ENCODE assay signal across 7 mouse cellular contexts in the genomic region with DNA sequence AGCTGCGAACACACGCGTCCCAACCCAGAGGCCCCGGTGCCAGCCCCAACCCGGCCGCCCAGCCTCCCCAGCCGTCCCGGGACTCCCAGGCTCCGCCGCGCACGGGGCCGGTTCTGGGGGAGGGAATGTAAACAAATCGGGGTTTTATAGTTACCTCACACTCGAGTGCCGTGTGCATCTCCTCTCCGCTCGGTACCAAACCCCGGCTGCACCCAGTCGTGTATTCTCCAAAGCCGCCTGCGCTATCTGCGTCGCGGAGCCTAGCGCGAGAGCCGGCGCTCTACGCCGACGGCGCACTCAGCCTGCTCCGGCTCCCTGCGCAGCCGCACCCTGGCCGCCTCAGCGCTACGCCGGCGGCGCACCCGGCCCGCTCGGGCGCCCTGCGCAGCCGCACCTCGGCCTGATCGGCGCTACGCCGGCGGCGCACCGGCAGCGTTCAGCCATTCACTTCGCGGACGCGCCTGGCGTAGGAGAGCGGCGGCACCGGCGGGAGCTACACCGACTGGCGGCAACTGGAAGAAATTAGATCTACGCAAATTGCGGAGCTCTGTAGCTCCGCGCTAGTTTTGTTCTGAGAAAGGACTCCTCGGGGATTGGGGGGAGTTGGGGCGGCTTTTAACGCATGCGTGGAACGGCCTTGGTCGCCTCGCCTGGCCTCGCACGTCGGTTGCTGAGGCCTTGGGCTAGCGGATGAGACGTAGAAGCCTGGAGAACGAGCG. TPM values are rescaled to one million over a fixed set of nuclear protein-coding genes. Genes with fewer than 3 reads are reported as not detected.
DNase-seq lines count a peak whose midpoint lies in the region; ATAC-seq and TF ChIP-seq lines count a peak whose summit lies in the region.

No protein-coding gene starts in this region.

- peak overlapping the region; percentile 61 for H3K4me2 ChIP-seq in embryonic facial prominence, embryonic 12.5 days (replicated peaks)
- H3K4me2 ChIP-seq in limb, embryonic 13.5 days (replicated peaks) = peak overlapping the region; percentile 73
- H3K4me2 ChIP-seq in midbrain, embryonic 16.5 days (ENCODE audit: low read length) = peak overlapping the region; percentile 72

- peak overlapping the region; percentile 90 for H3K4me3 ChIP-seq in embryonic facial prominence, embryonic 12.5 days
- peak overlapping the region; percentile 62 for H3K4me3 ChIP-seq in heart, adult 2 months
- peak overlapping the region; percentile 92 for H3K4me3 ChIP-seq in limb, embryonic 13.5 days
- peak overlapping the region; percentile 87 for H3K4me3 ChIP-seq in midbrain, embryonic 16.5 days (ENCODE audit: low read depth, low read length)

- peaks cover 25% of the 10 kb centered on the region for H3K4me1 ChIP-seq in embryonic facial prominence, embryonic 12.5 days
- peaks cover 1% of the 10 kb centered on the region; the same call in 1 of the 2 replicates for H3K4me1 ChIP-seq in heart, adult 2 months (ENCODE audit: control insufficient read depth, insufficient read depth, low read length)
- H3K4me1 ChIP-seq in limb, embryonic 13.5 days = peaks cover 28% of the 10 kb centered on the region
- H3K4me1 ChIP-seq in midbrain, embryonic 16.5 days (ENCODE audit: control insufficient read depth, insufficient read depth, low read length) = peaks cover 26% of the 10 kb centered on the region

- intact Hi-C loops in heart, adult 2 months (cut with DNase I) = loop anchor here (5.0 kb wide), 2 partner anchors 54 to 69 kb away; no protein-coding TSS in a partner anchor

- H3K79me2 ChIP-seq in heart, adult 2 months (replicated peaks; ENCODE audit: control insufficient read depth, insufficient read depth, low read length) = no peaks in the 10 kb centered on the region

- peak; percentile 31 for TF ChIP-seq CTCF in heart, adult 2 months (IDR thresholded peaks at IDR 0.05)

- no peaks in the 10 kb centered on the region for H3K36me3 ChIP-seq in embryonic facial prominence, embryonic 12.5 days
- H3K36me3 ChIP-seq in heart, adult 2 months (ENCODE audit: control insufficient read depth, insufficient read depth, low read length) = peaks cover 9% of the 10 kb centered on the region
- no peaks in the 10 kb centered on the region for H3K36me3 ChIP-seq in limb, embryonic 13.5 days
- H3K36me3 ChIP-seq in midbrain, embryonic 16.5 days (ENCODE audit: control insufficient read depth, insufficient read depth, low read length) = no peaks in the 10 kb centered on the region

- no peaks in the 10 kb centered on the region for H3K27me3 ChIP-seq in embryonic facial prominence, embryonic 12.5 days
- H3K27me3 ChIP-seq in heart, adult 2 months (ENCODE audit: control insufficient read depth, insufficient read depth, low read length) = no peaks in the 10 kb centered on the region
- H3K27me3 ChIP-seq in limb, embryonic 13.5 days = no peaks in the 10 kb centered on the region
- H3K27me3 ChIP-seq in midbrain, embryonic 16.5 days (ENCODE audit: control insufficient read depth, insufficient read depth, low read depth, low read length) = no peaks in the 10 kb centered on the region

- under 1% methylated on average over 86 of the region's 86 CpGs for WGBS in embryonic facial prominence, embryonic 12.5 days
- under 1% methylated on average over 86 of the region's 86 CpGs for WGBS in heart, adult 2 months
- WGBS in limb, embryonic 13.5 days = under 1% methylated on average over 86 of the region's 86 CpGs
- WGBS in midbrain, embryonic 16.5 days = under 1% methylated on average over 84 of the region's 86 CpGs

- peak; percentile 97 for DNase-seq in adrenal gland, postnatal 25 days
- peak; percentile 99 for DNase-seq in heart, adult 2 months
- DNase-seq in kidney, adult 8-10 months = peak; percentile 93 to 98
- peak; percentile 94 to 96 for DNase-seq in spleen, postnatal 10 days (ENCODE audit: low spot score in 2 of 2)

- peak overlapping the region; percentile 100 for H3K27ac ChIP-seq in embryonic facial prominence, embryonic 12.5 days
- peak overlapping the region; percentile 98 for H3K27ac ChIP-seq in heart, adult 2 months
- H3K27ac ChIP-seq in limb, embryonic 13.5 days = peak overlapping the region; percentile 100
- peak overlapping the region; percentile 99 for H3K27ac ChIP-seq in midbrain, embryonic 16.5 days (ENCODE audit: low read length)

- TF ChIP-seq POLR2A in heart, adult 2 months (IDR thresholded peaks at IDR 0.05; ENCODE audit: insufficient read depth, low read depth, low read length) = peak; percentile 92

- TF ChIP-seq EP300 in heart, adult 2 months (IDR thresholded peaks at IDR 0.05; ENCODE audit: insufficient read depth, low read depth, low read length) = 0 out of 2 replicates have a peak, but pooled peaks have one; percentile 29

- no peaks in the 10 kb centered on the region for H3K9me3 ChIP-seq in embryonic facial prominence, embryonic 12.5 days
- no peaks in the 10 kb centered on the region for H3K9me3 ChIP-seq in limb, embryonic 13.5 days
- no peaks in the 10 kb centered on the region for H3K9me3 ChIP-seq in midbrain, embryonic 16.5 days (replicated peaks; ENCODE audit: control insufficient read depth, low read length, poor library complexity, severe bottlenecking)

- ATAC-seq in embryonic facial prominence, embryonic 12.5 days (ENCODE audit: insufficient number of reproducible peaks, insufficient read depth, low FRiP score, low TSS enrichment) = peak; percentile 96
- ATAC-seq in limb, embryonic 13.5 days (ENCODE audit: low FRiP score, low read depth) = peak; percentile 95
- peak; percentile 95 for ATAC-seq in midbrain, embryonic 16.5 days

- H3K9ac ChIP-seq in embryonic facial prominence, embryonic 12.5 days = peak overlapping the region; percentile 99
- H3K9ac ChIP-seq in heart, adult 2 months (ENCODE audit: low read depth, low read length) = peak overlapping the region; percentile 97
- peak overlapping the region; percentile 100 for H3K9ac ChIP-seq in limb, embryonic 13.5 days
- H3K9ac ChIP-seq in midbrain, embryonic 16.5 days (ENCODE audit: low read depth, low read length) = peak overlapping the region; percentile 98

RNA-seq across cellular contexts. Expression of a gene that starts 39.2 kb away (rescaled TPM):
- 23.8 and 27.4 TPM in 2 replicates for total RNA-seq in adrenal gland, postnatal 25 days (2021)
- 61.0 and 71.2 TPM in 2 replicates for polyA plus RNA-seq in embryonic facial prominence, embryonic 12.5 days (2016; fragmentation: Nextera tagmentation; extraction: Ambion mirVana)
- 10 to 100 TPM in 1 of 2 experiments, 1 to 10 TPM in 1; 9.2 to 10.3 TPM for total RNA-seq in heart, adult 2 months (2021)
- 3.5 and 6.7 TPM in 2 replicates for polyA plus RNA-seq in heart, adult 2 months (2012; rRNA removed)
- 44.3 and 50.5 TPM in 2 replicates for polyA plus RNA-seq in limb, embryonic 13.5 days (2015; fragmentation: Nextera tagmentation; extraction: Ambion mirVana)
- 73.6 and 84.4 TPM in 2 replicates for polyA plus RNA-seq in midbrain, embryonic 16.5 days (2015; fragmentation: Nextera tagmentation; extraction: Ambion mirVana)

Comparison
In these comparisons a context has a peak if more than half of its experiments do, and no peak if none do; other contexts are left out.
1. Peak in every context shown above with its lines: DNase-seq, ATAC-seq, H3K4me3 ChIP-seq and H3K27ac ChIP-seq.